In genomic region chr5:64521969-64522368, GRCm38 (mm10) we compare ENCODE assay signal across 12 mouse cellular contexts.
DNase-seq lines count a peak whose midpoint lies in the region; ATAC-seq and TF ChIP-seq lines count a peak whose summit lies in the region.
"Had no signal": no experiment of that assay in that cellular context is flagged by ENCODE, and none has a peak within 500 bp of the region (broad histone marks: within the 10 kb centered on the region; RNA-seq: fewer than 3 reads in every experiment).

No protein-coding gene starts in this region.

- no peak for ATAC-seq in forebrain, postnatal 0 days
- no peak for ATAC-seq in forebrain, embryonic 13.5 days
- no peak for ATAC-seq in liver, postnatal 0 days
- no peak for ATAC-seq in liver, embryonic 11.5 days (replicated peaks; ENCODE audit: low FRiP score)
- ATAC-seq in monocyte, adult 5-6 weeks (replicated peaks; ENCODE audit: insufficient number of reproducible peaks, low FRiP score, low TSS enrichment, poor library complexity, severe bottlenecking) = 0 out of 2 replicates have a peak, but pooled peaks have one; percentile 22
- ATAC-seq: midbrain, embryonic 15.5 days had no signal

- TF ChIP-seq EP300 in liver, postnatal 0 days (IDR thresholded peaks at IDR 0.05; ENCODE audit: low read depth) = no peak

- H3K4me3 ChIP-seq in forebrain, postnatal 0 days (ENCODE audit: low read depth, low read length) = no peak overlapping the region
- H3K4me3 ChIP-seq in forebrain, embryonic 13.5 days = no peak overlapping the region
- H3K4me3 ChIP-seq in liver, postnatal 0 days (ENCODE audit: low read depth, low read length) = no peak overlapping the region
- H3K4me3 ChIP-seq in liver, embryonic 11.5 days (ENCODE audit: low read depth, low read length) = no peak overlapping the region
- H3K4me3 ChIP-seq: gastrocnemius, adult 2 months; liver, embryonic 15.5 days; midbrain, embryonic 15.5 days had no signal

- no peak overlapping the region for H3K9ac ChIP-seq in forebrain, postnatal 0 days
- H3K9ac ChIP-seq in forebrain, embryonic 13.5 days = no peak overlapping the region
- no peak overlapping the region for H3K9ac ChIP-seq in liver, postnatal 0 days (replicated peaks)
- no peak overlapping the region for H3K9ac ChIP-seq in liver, embryonic 11.5 days (ENCODE audit: low read depth, low read length)
- H3K9ac ChIP-seq: liver, embryonic 15.5 days; midbrain, embryonic 15.5 days had no signal

- H3K9me3 ChIP-seq in forebrain, postnatal 0 days (ENCODE audit: low read length) = no peaks in the 10 kb centered on the region
- no peaks in the 10 kb centered on the region for H3K9me3 ChIP-seq in forebrain, embryonic 13.5 days (replicated peaks)
- no peaks in the 10 kb centered on the region for H3K9me3 ChIP-seq in liver, postnatal 0 days (ENCODE audit: low read length)
- no peaks in the 10 kb centered on the region for H3K9me3 ChIP-seq in liver, embryonic 11.5 days (ENCODE audit: control insufficient read depth, low read length)
- H3K9me3 ChIP-seq: liver, embryonic 15.5 days; midbrain, embryonic 15.5 days had no signal

- DNase-seq in forebrain, postnatal 0 days = no peak
- no peak for DNase-seq in liver, postnatal 0 days
- DNase-seq in liver, embryonic 11.5 days (ENCODE audit: low spot score) = no peak
- DNase-seq in adipocyte (ENCODE audit: low spot score) = peak; percentile 87
- DNase-seq in adrenal gland, postnatal 14 days = no peak
- DNase-seq in spleen, postnatal 36 days (ENCODE audit: low spot score in 2 of 2) = no peak
- DNase-seq: cerebellum, adult 18-20 months; gastrocnemius, adult 2 months had no signal

- 0 out of 2 replicates have a peak, but pooled peaks have one; percentile 9 for TF ChIP-seq CTCF in forebrain, postnatal 0 days (IDR thresholded peaks at IDR 0.05; ENCODE audit: low read depth)
- peak; percentile 32 for TF ChIP-seq CTCF in liver, postnatal 0 days (IDR thresholded peaks at IDR 0.05; ENCODE audit: low read depth)

- 32% methylated on average over 5 of the region's 5 CpGs for WGBS in forebrain, postnatal 0 days
- 49% methylated on average over 5 of the region's 5 CpGs for WGBS in forebrain, embryonic 13.5 days
- WGBS in liver, postnatal 0 days (ENCODE audit: insufficient replicate concordance) = 31% methylated on average over 5 of the region's 5 CpGs
- 48% methylated on average over 5 of the region's 5 CpGs for WGBS in liver, embryonic 11.5 days

- H3K4me2 ChIP-seq in forebrain, postnatal 0 days (ENCODE audit: low read depth) = no peak overlapping the region
- no peak overlapping the region for H3K4me2 ChIP-seq in forebrain, embryonic 13.5 days
- no peak overlapping the region for H3K4me2 ChIP-seq in liver, postnatal 0 days (ENCODE audit: low read depth, low read length)
- H3K4me2 ChIP-seq in liver, embryonic 11.5 days = no peak overlapping the region
- H3K4me2 ChIP-seq: liver, embryonic 15.5 days; midbrain, embryonic 15.5 days had no signal

- H3K27ac ChIP-seq in forebrain, postnatal 0 days (ENCODE audit: low read depth, low read length) = no peak overlapping the region
- H3K27ac ChIP-seq in forebrain, embryonic 13.5 days = no peak overlapping the region
- H3K27ac ChIP-seq in liver, postnatal 0 days (ENCODE audit: low read depth) = no peak overlapping the region
- H3K27ac ChIP-seq in liver, embryonic 11.5 days (ENCODE audit: low read depth, low read length) = no peak overlapping the region
- H3K27ac ChIP-seq: gastrocnemius, adult 2 months; midbrain, embryonic 15.5 days had no signal

- H3K4me1 ChIP-seq in forebrain, postnatal 0 days (ENCODE audit: insufficient read depth) = no peaks in the 10 kb centered on the region
- H3K4me1 ChIP-seq in forebrain, embryonic 13.5 days = no peaks in the 10 kb centered on the region
- H3K4me1 ChIP-seq in liver, postnatal 0 days (ENCODE audit: insufficient read depth) = 0 out of 2 replicates have a peak, but pooled peaks cover 2% of the 10 kb centered on the region
- no peaks in the 10 kb centered on the region for H3K4me1 ChIP-seq in liver, embryonic 11.5 days (replicated peaks; ENCODE audit: control insufficient read depth, insufficient read depth, low read length)
- H3K4me1 ChIP-seq: midbrain, embryonic 15.5 days had no signal

- H3K27me3 ChIP-seq in forebrain, postnatal 0 days (ENCODE audit: insufficient read depth, low read length) = no peaks in the 10 kb centered on the region
- H3K27me3 ChIP-seq in forebrain, embryonic 13.5 days = no peaks in the 10 kb centered on the region
- H3K27me3 ChIP-seq in liver, postnatal 0 days (ENCODE audit: insufficient read depth, low read length) = no peaks in the 10 kb centered on the region
- no peaks in the 10 kb centered on the region for H3K27me3 ChIP-seq in liver, embryonic 11.5 days (replicated peaks; ENCODE audit: control insufficient read depth, insufficient read depth, low read length)
- H3K27me3 ChIP-seq: liver, embryonic 15.5 days; midbrain, embryonic 15.5 days had no signal

- H3K36me3 ChIP-seq in forebrain, postnatal 0 days (ENCODE audit: insufficient read depth) = no peaks in the 10 kb centered on the region
- no peaks in the 10 kb centered on the region for H3K36me3 ChIP-seq in forebrain, embryonic 13.5 days (ENCODE audit: poor library complexity, severe bottlenecking)
- no peaks in the 10 kb centered on the region for H3K36me3 ChIP-seq in liver, postnatal 0 days (replicated peaks; ENCODE audit: insufficient read depth, low read length)
- H3K36me3 ChIP-seq in liver, embryonic 11.5 days (ENCODE audit: control insufficient read depth, insufficient read depth, low read length) = no peaks in the 10 kb centered on the region
- H3K36me3 ChIP-seq: liver, embryonic 15.5 days; midbrain, embryonic 15.5 days had no signal
